Mouse (Mus musculus) adrenal gland, adult 2 months (tissue): ENCODE data around the gene Scgb1b24. TPM values are rescaled to one million over a fixed set of nuclear protein-coding genes. Genes with fewer than 3 reads are reported as not detected.

Experiments used
- DNase-seq: peaks from one replicate; pipeline ENCODE4 v3.0.0; 2021
- long read RNA-seq: library from polyadenylated mRNA; stranded (forward); transcript quantifications from one replicate; pipeline ENCODE4 v2.0.0, GENCODE M21; 2021
- polyA plus RNA-seq: library from polyadenylated mRNA; depleted of rRNA; stranded (reverse); fragments of >200 nt; gene quantifications from 2 replicates; pipeline ENCODE4 v1.2.3, GENCODE M21; 2012; rRNA removed
- total RNA-seq, 2 experiments: library from RNA; stranded (reverse); gene quantifications; 2 replicates each; pipeline ENCODE4 v1.2.3; 2021

Gene Scgb1b24
- not detected for total RNA-seq
- polyA plus RNA-seq = not detected in 2 replicates
- long read RNA-seq = 0 reads

- no peak for DNase-seq
Observed at GRCm38 (mm10) chr7:33743499-33743898, at the start of gene Scgb1b24. Gene Scgb1b24, plus strand, starts transcription at chr7:33743799.

GRCm38 (mm10) chr7:33739212-33739611 lies 4.4 kb upstream of the Scgb1b24 start, which contains the start of gene Scgb2b24:
Gene Scgb2b24, minus strand, starts transcription at chr7:33739312.
- DNase-seq = no peak

Other genes with a start within 250 kb of the Scgb1b24 start
- not detected for gene Scgb2b21, start 223.3 kb upstream of the Scgb1b24 start, total RNA-seq
- gene Scgb2b21, start 223.3 kb upstream of the Scgb1b24 start, polyA plus RNA-seq = not detected in 2 replicates
- not detected for gene Scgb2b24, start 4.5 kb upstream of the Scgb1b24 start, total RNA-seq
- gene Scgb2b24, start 4.5 kb upstream of the Scgb1b24 start, polyA plus RNA-seq = not detected in 2 replicates
- gene Scgb2b26, start 201.2 kb downstream of the Scgb1b24 start, total RNA-seq = not detected
- gene Scgb2b26, start 201.2 kb downstream of the Scgb1b24 start, polyA plus RNA-seq = not detected in 2 replicates